Comparison of ENCODE assay signal across 8 mouse cellular contexts in genomic region chr12:22906156-22906555, GRCm38 (mm10).
A peak's percentile ranks its signal among the peaks of the same experiment; 100 is the strongest.
DNase-seq lines count a peak whose midpoint lies in the region; ATAC-seq and TF ChIP-seq lines count a peak whose summit lies in the region.
"Not testable (repeated sequence)": the region's sequence is repeated elsewhere in the genome, so short reads cannot be mapped to it uniquely, and the experiment has no call there.

No protein-coding gene starts in this region.

- peak overlapping the region; percentile 89 for H3K4me3 ChIP-seq in ES-Bruce4 (ENCODE audit: low read depth, low read length)
- H3K4me3 ChIP-seq in embryonic facial prominence, embryonic 11.5 days (ENCODE audit: low read depth, low read length), result peak overlapping the region; percentile 52
- H3K4me3 ChIP-seq in heart, embryonic 12.5 days, result peak overlapping the region; percentile 71
- H3K4me3 ChIP-seq in intestine, embryonic 15.5 days (replicated peaks), result peak overlapping the region; percentile 56

- H3K27me3 ChIP-seq in ES-Bruce4 (ENCODE audit: control insufficient read depth, insufficient read depth, low read length, poor library complexity, severe bottlenecking); embryonic facial prominence, embryonic 11.5 days (ENCODE audit: control insufficient read depth, insufficient read depth, low read length); heart, embryonic 12.5 days (replicated peaks); intestine, embryonic 15.5 days (replicated peaks): not testable (repeated sequence)

- H3K27ac ChIP-seq in ES-Bruce4 (ENCODE audit: insufficient read depth, low read length); embryonic facial prominence, embryonic 11.5 days (replicated peaks; ENCODE audit: low read depth, low read length); heart, embryonic 12.5 days (ENCODE audit: poor library complexity, severe bottlenecking): not testable (repeated sequence)
- H3K27ac ChIP-seq in intestine, embryonic 15.5 days, result peak overlapping the region; percentile 62

- under 1% methylated on average over 45 of the region's 53 CpGs for WGBS in embryonic facial prominence, embryonic 11.5 days
- under 1% methylated on average over 50 of the region's 53 CpGs for WGBS in heart, embryonic 12.5 days
- 0% methylated on average over 49 of the region's 53 CpGs for WGBS in intestine, embryonic 15.5 days

- TF ChIP-seq CTCF in ES-Bruce4 (IDR thresholded peaks at IDR 0.05; ENCODE audit: low read depth, low read length), result not testable (repeated sequence)

- peak overlapping the region; percentile 44 for H3K4me2 ChIP-seq in embryonic facial prominence, embryonic 11.5 days (ENCODE audit: low read depth, low read length)
- H3K4me2 ChIP-seq in heart, embryonic 12.5 days, result peak overlapping the region; percentile 88
- peak overlapping the region; percentile 69 for H3K4me2 ChIP-seq in intestine, embryonic 15.5 days (replicated peaks)

- peak overlapping the region; percentile 77 for H3K9ac ChIP-seq in ES-Bruce4 (ENCODE audit: low read depth, poor library complexity, severe bottlenecking)
- peak overlapping the region; percentile 64 for H3K9ac ChIP-seq in embryonic facial prominence, embryonic 11.5 days (replicated peaks; ENCODE audit: low read length)
- H3K9ac ChIP-seq in heart, embryonic 12.5 days, result peak overlapping the region; percentile 71
- H3K9ac ChIP-seq in intestine, embryonic 15.5 days, result peak overlapping the region; percentile 54

- H3K4me1 ChIP-seq in ES-Bruce4 (ENCODE audit: control insufficient read depth, insufficient read depth, low read length); embryonic facial prominence, embryonic 11.5 days (ENCODE audit: control insufficient read depth, insufficient read depth, low read length); heart, embryonic 12.5 days (replicated peaks); intestine, embryonic 15.5 days (replicated peaks): not testable (repeated sequence)

- ATAC-seq in embryonic facial prominence, embryonic 11.5 days (replicated peaks; ENCODE audit: insufficient number of reproducible peaks, low FRiP score, low TSS enrichment, low read depth), result not testable (repeated sequence)
- 0 out of 2 replicates have a peak, but pooled peaks have one; percentile 39 for ATAC-seq in heart, embryonic 12.5 days (ENCODE audit: insufficient number of reproducible peaks, low FRiP score)
- peak; percentile 93 for ATAC-seq in intestine, embryonic 15.5 days

- H3K36me3 ChIP-seq in ES-Bruce4 (ENCODE audit: control insufficient read depth, insufficient read depth, low read length, poor library complexity, severe bottlenecking); embryonic facial prominence, embryonic 11.5 days (replicated peaks; ENCODE audit: control insufficient read depth, insufficient read depth, low read depth, low read length); heart, embryonic 12.5 days; intestine, embryonic 15.5 days: not testable (repeated sequence)

- intact Hi-C loops in left cerebral cortex, postnatal 36 days (cut with DNase I), result not testable (repeated sequence)

- DNase-seq in embryonic facial prominence, embryonic 11.5 days (ENCODE audit: low spot score), result peak; percentile 57
- DNase-seq in left cerebral cortex, postnatal 36 days (ENCODE audit: low spot score in 2 of 2), result peak; percentile 3 to 23
- DNase-seq in lung, postnatal 4 days, result peak; percentile 3 to 23
- DNase-seq in ovary, postnatal 36 days (ENCODE audit: low spot score), result peak; percentile 5
- peak; percentile 11 to 18 for DNase-seq in thymus, postnatal 10 days (ENCODE audit: low spot score in 2 of 2)

- TF ChIP-seq POLR2A in ES-Bruce4 (IDR thresholded peaks at IDR 0.05; ENCODE audit: insufficient read depth, low read length), result peak; percentile 42

- not testable (repeated sequence) for H3K9me3 ChIP-seq in ES-Bruce4 (replicated peaks; ENCODE audit: control insufficient read depth, insufficient read depth, low read length, poor library complexity, severe bottlenecking); embryonic facial prominence, embryonic 11.5 days (replicated peaks; ENCODE audit: control insufficient read depth, low read length); heart, embryonic 12.5 days (replicated peaks); intestine, embryonic 15.5 days

- not testable (repeated sequence) for TF ChIP-seq EP300 in ES-Bruce4 (IDR thresholded peaks at IDR 0.05; ENCODE audit: insufficient read depth, low read depth, low read length)

Comparison
In these comparisons a context has a peak if more than half of its experiments do, and no peak if none do; other contexts are left out.
1. DNase-seq: peak in every context shown above with its lines; median percentile 57 in embryonic facial prominence, embryonic 11.5 days; 14 in thymus, postnatal 10 days; 13 in left cerebral cortex, postnatal 36 days; 13 in lung, postnatal 4 days; 5 in ovary, postnatal 36 days.